Mouse (Mus musculus) cerebellum, postnatal 14 days (tissue): ENCODE measurements around the gene Akip1.

Experiments used
- DNase-seq, 2 experiments: peaks; one replicate each; pipeline ENCODE4 v3.0.0; 2021; ENCODE audit warnings: mixed read lengths in 2 of 2

Gene Akip1

GRCm38 (mm10) chr7:109708961-109709382 lies 5.5 kb downstream of the Akip1 start:
- DNase-seq: no peak

GRCm38 (mm10) chr7:109710069-109710468 lies 6.6 kb downstream of the Akip1 start:
- DNase-seq: no peak

- no peak for DNase-seq
Observed at GRCm38 (mm10) chr7:109712198-109712597, 8.7 kb downstream of the Akip1 start.

- DNase-seq: no peak
Observed at GRCm38 (mm10) chr7:109713434-109713982, 10.0 kb downstream of the Akip1 start.

GRCm38 (mm10) chr7:109719286-109719685 lies 15.8 kb downstream of the Akip1 start:
- peak; percentile 55 to 69 for DNase-seq

GRCm38 (mm10) chr7:109722618-109723017 lies 19.1 kb downstream of the Akip1 start:
- peak in 1 of 2 experiments; percentile 49 for DNase-seq

GRCm38 (mm10) chr7:109723114-109723513 lies 19.6 kb downstream of the Akip1 start:
- DNase-seq: no peak

- DNase-seq: peak in 1 of 2 experiments; percentile 14
Observed at GRCm38 (mm10) chr7:109723697-109724096, 20.2 kb downstream of the Akip1 start, which contains the start of gene BC051019. TSS of gene BC051019 (minus strand) at chr7:109723850.

GRCm38 (mm10) chr7:109731626-109732025 lies 28.1 kb downstream of the Akip1 start, which contains the start of gene Ascl3:
TSS of gene Ascl3 (minus strand) at chr7:109731726.
- no peak for DNase-seq

- no peak for DNase-seq
Observed at GRCm38 (mm10) chr7:109734806-109735205, 31.3 kb downstream of the Akip1 start.

- no peak for DNase-seq
Observed at GRCm38 (mm10) chr7:109739822-109740370, 36.4 kb downstream of the Akip1 start.

GRCm38 (mm10) chr7:109741060-109741459 lies 37.6 kb downstream of the Akip1 start:
- no peak for DNase-seq

GRCm38 (mm10) chr7:109741703-109742102 lies 38.2 kb downstream of the Akip1 start:
- DNase-seq: no peak

GRCm38 (mm10) chr7:109747747-109748146 lies 44.3 kb downstream of the Akip1 start:
- DNase-seq: no peak

- peak in 1 of 2 experiments; percentile 13 for DNase-seq
Observed at GRCm38 (mm10) chr7:109751427-109752007, 48.0 kb downstream of the Akip1 start.

GRCm38 (mm10) chr7:109752008-109752925 lies 48.8 kb downstream of the Akip1 start, which contains the start of gene Tmem9b:
TSS of gene Tmem9b (minus strand) at chr7:109752875.
- DNase-seq: peak; percentile 85 to 88

GRCm38 (mm10) chr7:109754034-109754433 lies 50.5 kb downstream of the Akip1 start:
- no peak for DNase-seq

GRCm38 (mm10) chr7:109756291-109756690 lies 52.8 kb downstream of the Akip1 start:
- DNase-seq: no peak
